Mouse (Mus musculus): ENCODE results near the gene Mcf2.

Mcf2 gene

GRCm38 (mm10) chrX:60178744-60179458 lies at the start of gene Mcf2:
Gene Mcf2, minus strand, starts transcription at chrX:60179089.
- no peak for DNase-seq (ENCODE audit: low read depth, low spot score)

GRCm38 (mm10) chrX:60187726-60188125 lies 8.8 kb upstream of the Mcf2 start:
- no peak for DNase-seq (ENCODE audit: low read depth, low spot score)

- DNase-seq (ENCODE audit: low read depth, low spot score) = no peak
Observed at GRCm38 (mm10) chrX:60182611-60183010, 3.7 kb upstream of the Mcf2 start.

GRCm38 (mm10) chrX:60178025-60178743 lies 705 bp downstream of the Mcf2 start:
- DNase-seq (ENCODE audit: low read depth, low spot score) = no peak

GRCm38 (mm10) chrX:60170106-60170505 lies 8.8 kb downstream of the Mcf2 start:
- no peak for DNase-seq (ENCODE audit: low read depth, low spot score)

- DNase-seq (ENCODE audit: low read depth, low spot score) = no peak
Observed at GRCm38 (mm10) chrX:60169511-60169910, 9.4 kb downstream of the Mcf2 start.

- no peak for DNase-seq (ENCODE audit: low read depth, low spot score)
Observed at GRCm38 (mm10) chrX:60168796-60169195, 10.1 kb downstream of the Mcf2 start.

- no peak for DNase-seq (ENCODE audit: low read depth, low spot score)
Observed at GRCm38 (mm10) chrX:60147268-60147974, 31.5 kb downstream of the Mcf2 start.

- no peak for DNase-seq (ENCODE audit: low read depth, low spot score)
Observed at GRCm38 (mm10) chrX:60075359-60075758, 103.5 kb downstream of the Mcf2 start.

- no peak for DNase-seq (ENCODE audit: low read depth, low spot score)
Observed at GRCm38 (mm10) chrX:60055185-60055584, 123.7 kb downstream of the Mcf2 start.

GRCm38 (mm10) chrX:60054745-60055144 lies 124.1 kb downstream of the Mcf2 start:
- DNase-seq (ENCODE audit: low read depth, low spot score) = no peak

- no peak for DNase-seq (ENCODE audit: low read depth, low spot score)
Observed at GRCm38 (mm10) chrX:60026654-60027053, 152.2 kb downstream of the Mcf2 start.

GRCm38 (mm10) chrX:60021595-60021994 lies 157.3 kb downstream of the Mcf2 start:
- DNase-seq (ENCODE audit: low read depth, low spot score) = no peak

- DNase-seq (ENCODE audit: low read depth, low spot score) = no peak
Observed at GRCm38 (mm10) chrX:60021007-60021406, 157.9 kb downstream of the Mcf2 start.

GRCm38 (mm10) chrX:60014588-60014987 lies 164.3 kb downstream of the Mcf2 start:
- DNase-seq (ENCODE audit: low read depth, low spot score) = no peak

GRCm38 (mm10) chrX:60013084-60013676 lies 165.7 kb downstream of the Mcf2 start:
- DNase-seq (ENCODE audit: low read depth, low spot score) = peak; percentile 15
